Mouse (Mus musculus) spleen, adult 2 months (tissue): ENCODE data around the gene Dqx1. TPM values are rescaled to one million over a fixed set of nuclear protein-coding genes. Genes with fewer than 3 reads are reported as not detected.

Experiments used
- DNase-seq, 2 experiments: peaks; one replicate each; pipeline versions ENCODE4 v3.0.0 to v3.0.0-alpha.2; 2012 to 2021; ENCODE audit warnings: low spot score in 2 of 2, low read depth in 1 of 2
- H3K27ac ChIP-seq: fragments of 200-500 bp; 2 replicates; pipeline ENCODE4 v1.5.1; 2012; ENCODE audit warnings: low read length, inconsistent platforms; ENCODE audit not compliant: insufficient read depth
- H3K27me3 ChIP-seq: fragments of 200-500 bp; 2 replicates; pipeline ENCODE4 v1.6.1; 2012; ENCODE audit warnings: mild to moderate bottlenecking, moderate library complexity, low read length, inconsistent platforms; ENCODE audit not compliant: control insufficient read depth, insufficient read depth
- H3K36me3 ChIP-seq: fragments of 200-500 bp; 2 replicates; pipeline ENCODE4 v1.6.1; 2012; ENCODE audit warnings: mild to moderate bottlenecking, low read length, inconsistent platforms; ENCODE audit not compliant: control insufficient read depth, insufficient read depth
- H3K4me1 ChIP-seq: fragments of 200-500 bp; 2 replicates; pipeline ENCODE4 v1.6.1; 2011; ENCODE audit warnings: inconsistent platforms; ENCODE audit not compliant: control insufficient read depth, insufficient read depth, insufficient read length
- H3K4me3 ChIP-seq: fragments of 200-500 bp; 2 replicates; pipeline ENCODE4 v1.5.1; 2011; ENCODE audit warnings: mild to moderate bottlenecking, inconsistent platforms; ENCODE audit not compliant: insufficient read depth, insufficient read length; ENCODE audit errors: extremely low read depth
- CTCF ChIP-seq: fragments of 200-500 bp; IDR thresholded peaks from 2 replicates; pipeline ENCODE4 v1.5.1; 2011; ENCODE audit warnings: mild to moderate bottlenecking, inconsistent platforms; ENCODE audit not compliant: insufficient read depth, insufficient read length, insufficient replicate concordance; ENCODE audit errors: extremely low read depth
- POLR2A ChIP-seq: fragments of 200-500 bp; IDR thresholded peaks from 2 replicates; pipeline ENCODE4 v1.6.1; 2011; ENCODE audit warnings: low read depth, low read length, inconsistent platforms
- WGBS: fragments of 180-500 bp; shearing (Covaris S2); methylation state at CpG from one replicate; pipeline ENCODE4 v1.1.7; 2018; 5-methylcytosine and 5-hydroxymethylcytosine counted together
- polyA plus RNA-seq: library from polyadenylated mRNA; depleted of rRNA; stranded (reverse); fragments of >200 nt; gene quantifications from 2 replicates; pipeline ENCODE4 v1.2.3, GENCODE M21; 2012; rRNA removed

Gene Dqx1
- 2.7 and 2.8 TPM in 2 replicates for polyA plus RNA-seq

DNA sequence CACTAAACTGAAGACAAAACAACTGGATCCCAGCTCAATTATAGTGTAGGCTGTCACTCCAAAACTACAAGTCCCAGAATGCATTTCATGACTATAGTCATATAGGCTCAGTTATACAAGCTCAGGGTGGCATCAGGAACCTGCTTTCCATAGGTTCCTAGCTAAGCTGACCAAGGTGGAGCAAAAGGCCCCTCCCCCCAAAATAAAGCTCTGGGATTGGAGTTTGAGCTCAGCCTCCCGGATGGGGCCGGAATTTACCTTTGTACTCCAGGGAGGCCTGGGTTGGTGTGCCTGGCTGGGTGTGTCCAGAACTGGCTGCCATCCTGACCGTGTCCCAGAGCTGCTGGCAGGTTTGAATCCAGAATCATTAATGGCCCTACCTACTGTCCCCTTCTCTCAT is at the start of gene Dqx1:
Gene Dqx1, plus strand, starts transcription at position 55 of the 400 bp plus-strand sequence.
- H3K36me3 ChIP-seq, result peaks cover 11% of the 10 kb centered on the region
- WGBS, result 94% methylated on average over 3 of the region's 3 CpGs
- peaks cover 7% of the 10 kb centered on the region; the same call in 1 of the 2 replicates for H3K4me1 ChIP-seq
- TF ChIP-seq CTCF, result no peak
- TF ChIP-seq POLR2A, result no peak
- H3K27ac ChIP-seq, result no peak within 1 kb of the TSS
- no peak for DNase-seq
- H3K27me3 ChIP-seq, result no peaks in the 10 kb centered on the region
- H3K4me3 ChIP-seq, result no peak within 1 kb of the TSS

DNA sequence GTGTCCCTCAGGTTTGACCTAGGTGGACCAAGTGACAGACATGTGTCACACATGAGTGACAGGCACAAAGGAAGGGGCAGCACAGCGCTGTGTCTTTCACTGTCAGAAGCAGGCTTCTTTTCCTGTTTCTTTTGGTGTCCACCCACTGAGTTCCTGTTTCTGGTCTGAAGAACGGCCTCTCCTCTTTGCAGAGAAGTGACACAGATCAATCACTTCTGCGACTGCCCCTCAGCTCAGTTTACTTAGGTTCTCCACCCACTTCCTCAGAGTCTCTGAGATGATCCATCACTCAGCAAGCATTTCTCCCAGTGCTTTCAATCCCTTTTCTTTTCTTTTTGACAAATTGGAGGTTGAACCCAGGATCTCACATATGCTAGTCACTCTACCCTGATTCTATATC is 49.0 kb upstream of the Dqx1 start:
- H3K27ac ChIP-seq, result peak overlapping the region; percentile 44
- H3K4me3 ChIP-seq, result no peak overlapping the region
- H3K27me3 ChIP-seq, result no peaks in the 10 kb centered on the region
- no peaks in the 10 kb centered on the region for H3K36me3 ChIP-seq
- H3K4me1 ChIP-seq, result peaks cover 28% of the 10 kb centered on the region
- 13% methylated on average over 3 of the region's 3 CpGs for WGBS
- peak in 1 of 2 experiments; percentile 43 for DNase-seq
- no peak for TF ChIP-seq POLR2A
- TF ChIP-seq CTCF, result no peak

GRCm38 (mm10) chr6:83010010-83010409 is 47.6 kb upstream of the Dqx1 start:
- Histone ChIP-seq H3K36me3 (no peaks in the 10 kb centered on the region), H3K27ac (peak overlapping the region; percentile 43), H3K27me3 (no peaks in the 10 kb centered on the region), H3K4me1 (peaks cover 15% of the 10 kb centered on the region), H3K4me3 (peak overlapping the region; percentile 12; the same call in 1 of the 2 replicates)
- TF ChIP-seq CTCF (no peak), POLR2A (no peak)
- no peak for DNase-seq
- 11% methylated on average over 7 of the region's 7 CpGs for WGBS

DNA sequence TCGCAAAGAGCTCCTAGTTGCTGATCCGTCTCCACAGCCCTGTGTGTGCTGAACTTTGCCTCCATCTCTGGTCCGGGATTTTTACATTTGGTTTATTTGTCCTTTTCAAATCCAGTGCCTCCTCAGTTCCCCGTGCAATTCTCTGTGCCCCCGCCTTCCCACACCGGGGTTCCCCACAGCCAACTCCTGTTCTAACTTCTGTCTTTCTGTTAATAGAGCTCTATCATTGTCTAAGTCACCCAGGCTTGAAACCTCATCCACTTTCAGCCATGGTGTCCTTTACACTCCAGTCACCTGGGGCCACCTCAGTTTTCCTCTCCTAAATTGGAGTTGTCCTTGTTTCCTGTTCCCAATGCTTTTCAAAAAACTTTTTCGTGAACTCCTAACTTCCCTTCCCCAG is 46.4 kb upstream of the Dqx1 start:
- Histone ChIP-seq H3K27ac (no peak overlapping the region), H3K36me3 (no peaks in the 10 kb centered on the region), H3K27me3 (no peaks in the 10 kb centered on the region), H3K4me3 (no peak overlapping the region), H3K4me1 (peaks cover 6% of the 10 kb centered on the region; the same call in 1 of the 2 replicates)
- no peak for DNase-seq
- 55% methylated on average over 7 of the region's 7 CpGs for WGBS
- no peak for TF ChIP-seq CTCF
- no peak for TF ChIP-seq POLR2A

- Histone ChIP-seq H3K27me3 (no peaks in the 10 kb centered on the region), H3K36me3 (no peaks in the 10 kb centered on the region), H3K4me3 (no peak overlapping the region), H3K27ac (no peak overlapping the region), H3K4me1 (peaks cover 6% of the 10 kb centered on the region; the same call in 1 of the 2 replicates)
- no peak for DNase-seq
- TF ChIP-seq POLR2A (no peak), CTCF (no peak)
- 79% methylated on average over 6 of the region's 6 CpGs for WGBS
Observed at GRCm38 (mm10) chr6:83011756-83012155, 45.9 kb upstream of the Dqx1 start.

DNA sequence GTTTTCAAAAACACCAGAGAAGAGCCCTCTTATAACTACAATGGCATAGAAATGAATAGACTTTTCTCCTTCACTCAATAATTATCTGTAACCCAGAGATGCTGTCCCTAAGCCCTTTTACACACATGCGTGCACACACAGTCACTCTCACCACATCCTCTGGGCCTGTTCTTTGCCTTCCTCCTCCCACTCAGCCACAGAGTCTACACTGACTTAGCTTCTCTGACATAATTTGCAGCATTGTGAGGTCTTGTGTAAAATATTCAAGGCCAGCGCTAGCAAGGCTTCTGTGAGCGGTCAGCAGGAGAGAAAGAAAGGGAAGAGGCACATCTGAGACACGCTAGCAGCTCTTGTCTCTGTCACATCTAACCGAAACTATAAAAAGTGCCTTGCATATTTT is 44.2 kb upstream of the Dqx1 start:
- 17% methylated on average over 5 of the region's 5 CpGs for WGBS
- peak overlapping the region; percentile 65 for H3K27ac ChIP-seq
- H3K4me1 ChIP-seq, result peaks cover 6% of the 10 kb centered on the region; the same call in 1 of the 2 replicates
- H3K27me3 ChIP-seq, result no peaks in the 10 kb centered on the region
- TF ChIP-seq CTCF, result no peak
- no peak for TF ChIP-seq POLR2A
- DNase-seq, result peak in 1 of 2 experiments; percentile 39
- no peaks in the 10 kb centered on the region for H3K36me3 ChIP-seq
- H3K4me3 ChIP-seq, result no peak overlapping the region
